Mouse (Mus musculus) midbrain, embryonic 10.5 days (tissue): ENCODE measurements around the gene Usf1. TPM values are rescaled to one million over a fixed set of nuclear protein-coding genes. Genes with fewer than 3 reads are reported as not detected.

Source experiments
- DNase-seq: peaks from one replicate; pipeline ENCODE4 v3.0.0-alpha.2; 2017; ENCODE audit warnings: low spot score
- H3K27ac ChIP-seq: fragments of 300-500 bp; sonication (generic); replicated peaks from 2 replicates; pipeline ENCODE4 v1.5.1; 2016; ENCODE audit warnings: mild to moderate bottlenecking
- H3K27me3 ChIP-seq: fragments of 300-500 bp; sonication (generic); 2 replicates; pipeline ENCODE4 v1.6.1; 2016; ENCODE audit warnings: low read depth, mild to moderate bottlenecking; ENCODE audit not compliant: poor library complexity, severe bottlenecking
- H3K36me3 ChIP-seq: fragments of 300-500 bp; sonication (generic); 2 replicates; pipeline ENCODE4 v1.6.1; 2016; ENCODE audit warnings: mild to moderate bottlenecking, moderate library complexity
- H3K4me1 ChIP-seq: fragments of 300-500 bp; sonication (generic); 2 replicates; pipeline ENCODE4 v1.6.1; 2016
- H3K4me3 ChIP-seq: fragments of 300-500 bp; sonication (generic); 2 replicates; pipeline ENCODE4 v1.5.1; 2016; ENCODE audit warnings: mild to moderate bottlenecking, moderate library complexity
- H3K9me3 ChIP-seq: fragments of 300-500 bp; sonication (generic); replicated peaks from 2 replicates; pipeline ENCODE4 v1.6.1; 2016; ENCODE audit warnings: mild to moderate bottlenecking
- WGBS: fragments of 180-500 bp; shearing (Covaris S2); methylation state at CpG from one replicate; pipeline ENCODE4 v1.1.7; 2016; 5-methylcytosine and 5-hydroxymethylcytosine counted together
- polyA plus RNA-seq: library from polyadenylated mRNA; unstranded; fragments of >200 nt; fragmentation: Nextera tagmentation; extraction: Ambion mirVana; gene quantifications from 2 replicates; pipeline ENCODE4 v1.2.1, GENCODE M21; 2016

Gene Usf1
- polyA plus RNA-seq, 1 experiment from 2014 or later: 138 TPM

- 86% methylated on average over 8 of the region's 8 CpGs for WGBS
- H3K4me1 ChIP-seq: peaks cover 9% of the 10 kb centered on the region
- peaks cover 37% of the 10 kb centered on the region for H3K36me3 ChIP-seq
- no peaks in the 10 kb centered on the region for H3K27me3 ChIP-seq
- no peak for DNase-seq
- H3K4me3 ChIP-seq: no peak overlapping the region
- H3K27ac ChIP-seq: no peak overlapping the region
- no peaks in the 10 kb centered on the region for H3K9me3 ChIP-seq
Measured at GRCm38 (mm10) chr1:171422504-171423095, 11.5 kb downstream of the Usf1 start.

DNA sequence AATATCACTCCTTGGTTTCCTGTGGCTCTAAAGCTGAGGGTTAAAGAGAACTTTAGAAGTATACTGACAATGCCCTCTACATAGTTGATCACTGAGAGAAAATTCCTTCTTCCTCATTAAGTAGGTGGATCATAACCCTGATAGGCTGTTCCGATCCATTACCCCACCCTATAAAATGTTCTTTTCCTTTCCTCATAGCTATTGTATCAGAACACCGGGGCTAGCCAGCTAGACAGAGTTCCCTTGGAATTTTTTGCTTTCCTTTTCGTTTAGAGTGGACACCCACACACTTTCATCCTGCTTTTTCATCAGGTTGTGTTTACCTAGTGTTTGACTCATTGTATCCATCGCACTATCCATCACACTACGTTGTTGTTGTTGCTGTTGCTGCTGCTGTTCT is 13.5 kb downstream of the Usf1 start:
- WGBS: 81% methylated on average over 5 of the region's 5 CpGs
- H3K4me3 ChIP-seq: no peak overlapping the region
- H3K27ac ChIP-seq: no peak overlapping the region
- DNase-seq: no peak
- H3K27me3 ChIP-seq: no peaks in the 10 kb centered on the region
- H3K9me3 ChIP-seq: no peaks in the 10 kb centered on the region
- H3K36me3 ChIP-seq: peaks cover 17% of the 10 kb centered on the region
- H3K4me1 ChIP-seq: peaks cover under 1% of the 10 kb centered on the region; the same call in 1 of the 2 replicates

DNA sequence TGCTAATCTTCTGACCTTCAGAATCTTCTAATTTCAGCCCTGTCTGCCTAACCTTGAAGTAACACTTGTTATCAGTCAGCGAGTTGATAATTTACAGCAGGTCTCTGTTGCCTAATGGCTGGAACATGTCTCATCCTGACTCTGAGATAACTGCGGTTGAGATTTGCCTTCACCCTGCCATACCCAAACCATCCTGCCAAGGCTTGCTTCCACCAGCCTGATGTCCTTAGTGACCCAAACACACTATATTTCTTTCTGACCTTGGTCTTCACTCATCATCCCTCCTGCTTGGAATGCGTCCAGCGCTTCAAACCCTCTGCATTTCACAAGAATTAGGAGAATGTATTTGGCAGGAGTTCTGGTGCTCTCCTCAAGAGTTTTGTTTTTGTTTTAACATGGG is 14.0 kb downstream of the Usf1 start:
- H3K27ac ChIP-seq: no peak overlapping the region
- no peaks in the 10 kb centered on the region for H3K4me1 ChIP-seq
- WGBS: 81% methylated on average over 4 of the region's 4 CpGs
- no peak for DNase-seq
- H3K9me3 ChIP-seq: no peaks in the 10 kb centered on the region
- H3K36me3 ChIP-seq: peaks cover 12% of the 10 kb centered on the region
- no peaks in the 10 kb centered on the region for H3K27me3 ChIP-seq
- no peak overlapping the region for H3K4me3 ChIP-seq

DNA sequence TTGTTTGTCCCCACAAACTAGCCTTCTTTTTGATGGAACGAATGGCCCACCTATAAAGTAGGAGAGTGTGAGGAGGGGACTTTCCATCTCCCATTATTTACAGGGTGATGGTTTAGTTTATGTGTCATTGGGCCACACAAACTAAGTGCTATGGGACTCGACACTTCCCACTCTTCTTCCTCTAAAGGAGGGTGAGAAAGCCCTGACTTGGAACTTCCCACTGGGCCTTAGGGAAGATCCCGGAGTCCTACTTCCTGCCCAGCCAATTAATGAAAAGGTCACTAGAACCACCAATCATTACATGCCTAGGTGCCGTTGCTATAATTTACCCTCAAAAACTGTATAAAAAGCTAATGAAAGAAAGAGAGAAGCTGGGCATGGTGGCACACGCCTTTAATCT is 21.0 kb downstream of the Usf1 start:
- Histone ChIP-seq H3K4me1 (peaks cover 1% of the 10 kb centered on the region; the same call in 1 of the 2 replicates), H3K9me3 (no peaks in the 10 kb centered on the region), H3K27ac (no peak overlapping the region), H3K36me3 (no peaks in the 10 kb centered on the region), H3K4me3 (no peak overlapping the region), H3K27me3 (peaks cover 19% of the 10 kb centered on the region)
- DNase-seq: no peak
- WGBS: 90% methylated on average over 5 of the region's 5 CpGs

- no peak for DNase-seq
- Histone ChIP-seq H3K9me3 (no peaks in the 10 kb centered on the region), H3K36me3 (no peaks in the 10 kb centered on the region), H3K27ac (no peak overlapping the region), H3K27me3 (peaks cover 51% of the 10 kb centered on the region), H3K4me3 (no peak overlapping the region), H3K4me1 (peaks cover 22% of the 10 kb centered on the region)
- 71% methylated on average over 7 of the region's 7 CpGs for WGBS
Measured at GRCm38 (mm10) chr1:171435288-171435814, 24.2 kb downstream of the Usf1 start.

GRCm38 (mm10) chr1:171435974-171436373 is 24.9 kb downstream of the Usf1 start:
- Histone ChIP-seq H3K27ac (no peak overlapping the region), H3K4me1 (peaks cover 22% of the 10 kb centered on the region), H3K36me3 (no peaks in the 10 kb centered on the region), H3K27me3 (peaks cover 56% of the 10 kb centered on the region), H3K4me3 (no peak overlapping the region), H3K9me3 (no peaks in the 10 kb centered on the region)
- DNase-seq: no peak
- WGBS: 76% methylated on average over 1 of the region's 1 CpGs

DNA sequence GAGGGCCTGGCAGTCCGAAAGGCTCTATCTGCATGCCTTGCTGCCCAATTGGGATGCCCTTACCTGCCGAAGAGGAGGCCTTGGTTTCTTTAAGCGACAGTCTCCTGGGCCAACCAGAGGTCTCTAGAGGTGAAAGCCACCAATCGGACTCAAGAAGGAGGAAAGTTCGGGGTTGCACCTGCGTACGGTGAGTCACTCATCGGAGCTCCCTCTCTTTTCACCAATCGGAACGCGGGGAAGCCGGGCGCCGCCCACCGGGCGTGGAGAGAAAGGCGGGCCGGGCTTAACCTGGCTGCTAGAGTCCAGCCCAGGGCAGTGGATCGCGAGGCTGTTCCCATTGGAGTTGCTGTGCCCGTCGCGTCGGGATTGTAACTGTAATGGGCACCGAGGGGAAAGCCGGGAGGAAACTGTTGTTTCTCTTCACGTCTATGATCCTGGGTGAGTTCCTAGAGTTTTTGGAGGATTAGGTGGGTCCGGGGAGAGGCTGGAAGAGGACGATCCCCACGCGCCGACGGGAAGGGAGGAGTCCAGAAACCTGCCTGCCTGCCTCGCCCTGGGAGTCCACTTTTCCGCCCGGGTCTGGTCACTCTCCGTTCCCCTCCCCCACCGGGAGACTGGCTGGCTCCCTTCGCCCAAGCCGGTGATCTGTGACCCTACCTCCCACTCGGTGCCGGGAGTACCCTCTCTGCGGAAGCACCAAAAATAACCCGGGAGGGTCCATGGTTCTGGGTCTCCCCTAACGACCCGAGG is 26.3 kb downstream of the Usf1 start, which contains the start of gene F11r:
Gene F11r (plus strand): TSS at position 272 of the 750 bp plus-strand sequence.
- H3K27me3 ChIP-seq: peaks cover 64% of the 10 kb centered on the region
- no peaks in the 10 kb centered on the region for H3K9me3 ChIP-seq
- no peaks in the 10 kb centered on the region for H3K36me3 ChIP-seq
- H3K4me3 ChIP-seq: peak within 1 kb of the TSS; percentile 55
- DNase-seq: peak; percentile 59
- peaks cover 22% of the 10 kb centered on the region for H3K4me1 ChIP-seq
- 0 out of 2 replicates have a peak within 1 kb of the TSS, but pooled peaks have one; percentile 9 for H3K27ac ChIP-seq
- WGBS: under 1% methylated on average over 46 of the region's 46 CpGs

- Histone ChIP-seq H3K4me1 (peaks cover 22% of the 10 kb centered on the region), H3K4me3 (peak overlapping the region; percentile 55), H3K36me3 (no peaks in the 10 kb centered on the region), H3K9me3 (no peaks in the 10 kb centered on the region), H3K27ac (0 out of 2 replicates have a peak overlapping the region, but pooled peaks have one; percentile 9), H3K27me3 (peaks cover 64% of the 10 kb centered on the region)
- 7% methylated on average over 18 of the region's 18 CpGs for WGBS
- no peak for DNase-seq
Measured at GRCm38 (mm10) chr1:171438014-171438670, 27.0 kb downstream of the Usf1 start.

DNA sequence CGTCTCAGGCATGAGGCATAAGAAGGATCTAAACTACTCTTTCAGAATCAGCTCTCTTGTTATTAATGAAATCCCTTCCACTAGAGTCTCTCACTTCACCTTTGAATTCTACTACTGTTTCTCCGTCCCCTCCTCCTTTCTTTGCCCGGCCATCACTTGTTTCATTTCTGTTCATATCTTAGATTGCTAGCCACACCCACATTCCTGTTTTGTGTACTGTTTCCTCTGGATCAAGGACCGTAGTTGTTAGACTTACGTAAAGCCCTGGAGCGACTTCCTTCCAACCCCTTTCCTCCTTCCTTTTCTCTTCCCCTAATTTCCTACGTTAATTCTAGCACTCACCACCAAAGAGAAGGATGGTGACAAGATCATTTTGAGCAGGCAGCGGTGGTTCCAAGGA is 28.0 kb downstream of the Usf1 start:
- Histone ChIP-seq H3K4me1 (peaks cover 22% of the 10 kb centered on the region), H3K36me3 (no peaks in the 10 kb centered on the region), H3K27ac (no peak overlapping the region), H3K9me3 (peaks cover 7% of the 10 kb centered on the region; the same call in 1 of the 2 replicates), H3K4me3 (0 out of 2 replicates have a peak overlapping the region, but pooled peaks have one; percentile 55), H3K27me3 (peaks cover 64% of the 10 kb centered on the region)
- DNase-seq: no peak
- 56% methylated on average over 8 of the region's 8 CpGs for WGBS

- peaks cover 22% of the 10 kb centered on the region for H3K4me1 ChIP-seq
- WGBS: 66% methylated on average over 8 of the region's 9 CpGs
- no peak overlapping the region for H3K27ac ChIP-seq
- H3K9me3 ChIP-seq: peaks cover 7% of the 10 kb centered on the region; the same call in 1 of the 2 replicates
- H3K4me3 ChIP-seq: no peak overlapping the region
- peaks cover 64% of the 10 kb centered on the region for H3K27me3 ChIP-seq
- no peaks in the 10 kb centered on the region for H3K36me3 ChIP-seq
- DNase-seq: no peak
Measured at GRCm38 (mm10) chr1:171440025-171440725, 29.1 kb downstream of the Usf1 start.

DNA sequence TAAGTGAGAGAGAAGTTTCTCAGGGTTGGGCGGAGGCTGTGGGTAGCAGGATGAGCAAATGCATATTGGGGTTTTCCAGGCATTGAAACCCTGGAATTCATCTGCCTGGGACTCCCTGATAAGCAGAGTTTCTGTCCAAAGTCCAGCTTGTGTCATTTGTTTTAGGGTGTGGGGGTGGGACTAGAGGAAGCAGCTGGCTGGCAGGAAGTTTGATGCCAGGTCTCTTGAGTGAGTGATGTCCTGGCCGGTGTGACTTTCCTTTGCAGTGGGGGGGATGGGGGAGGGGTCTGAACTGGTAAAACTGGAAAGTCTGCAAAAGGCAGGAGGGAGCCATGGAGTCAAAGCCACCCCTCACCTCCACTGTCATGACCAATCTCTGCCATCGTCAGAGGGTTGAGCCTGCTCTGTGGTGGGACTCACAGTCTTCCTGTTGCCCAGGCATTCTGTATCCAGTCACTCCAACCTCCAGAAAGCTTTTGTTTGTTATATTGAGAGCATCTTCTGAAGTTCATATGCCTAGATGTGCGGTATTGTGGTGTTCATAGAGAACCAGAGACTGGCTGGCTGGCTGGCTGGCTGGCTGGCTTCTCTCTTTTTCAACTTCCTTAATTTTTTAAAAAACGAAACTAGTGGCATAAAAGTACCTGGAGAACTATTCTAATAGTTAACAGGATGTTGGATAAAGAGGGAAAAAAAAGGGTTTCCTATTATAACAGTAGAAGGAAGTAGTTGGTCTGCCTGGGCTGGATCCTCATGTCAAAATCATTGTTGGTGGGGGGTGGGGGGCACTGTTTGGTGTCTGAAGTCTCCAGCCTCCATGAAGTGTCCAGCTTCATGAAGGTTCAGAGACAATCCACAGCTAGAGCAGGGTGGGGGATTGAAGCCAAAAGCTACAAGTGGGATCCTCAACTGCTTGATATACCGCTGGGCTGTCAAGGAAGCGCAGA is 30.6 kb downstream of the Usf1 start:
- 60% methylated on average over 7 of the region's 7 CpGs for WGBS
- Histone ChIP-seq H3K27me3 (peaks cover 49% of the 10 kb centered on the region), H3K9me3 (peaks cover 7% of the 10 kb centered on the region; the same call in 1 of the 2 replicates), H3K27ac (no peak overlapping the region), H3K36me3 (no peaks in the 10 kb centered on the region), H3K4me1 (peaks cover 22% of the 10 kb centered on the region), H3K4me3 (no peak overlapping the region)
- no peak for DNase-seq
